Mouse (Mus musculus) liver, embryonic 11.5 days (tissue): ENCODE data around the gene Rsph14. TPM values are rescaled to one million over a fixed set of nuclear protein-coding genes. Genes with fewer than 3 reads are reported as not detected.

ENCODE experiments used
- ATAC-seq: fragments of 200-750 bp; cut with Nextera tagmentation; replicated peaks from 2 replicates; pipeline ENCODE4 v1.8.0; 2017; ENCODE audit warnings: moderate number of reproducible peaks, mild to moderate bottlenecking, moderate TSS enrichment, moderate library complexity; ENCODE audit not compliant: low FRiP score
- DNase-seq: peaks from one replicate; pipeline ENCODE4 v3.0.0-alpha.2; 2017; ENCODE audit warnings: low spot score
- H3K27ac ChIP-seq: fragments of 300-500 bp; sonication (generic); 2 replicates; pipeline ENCODE4 v1.5.1; 2014; ENCODE audit warnings: mild to moderate bottlenecking, low read depth, low read length, control low read depth
- H3K27me3 ChIP-seq: fragments of 300-500 bp; sonication (generic); replicated peaks from 2 replicates; pipeline ENCODE4 v1.6.1; 2014; ENCODE audit warnings: low read length, mixed read lengths; ENCODE audit not compliant: control insufficient read depth, insufficient read depth
- H3K36me3 ChIP-seq: fragments of 300-500 bp; sonication (generic); 2 replicates; pipeline ENCODE4 v1.6.1; 2014; ENCODE audit warnings: mild to moderate bottlenecking, low read length, moderate library complexity, mixed read lengths; ENCODE audit not compliant: control insufficient read depth, insufficient read depth
- H3K4me1 ChIP-seq: fragments of 300-500 bp; sonication (generic); replicated peaks from 2 replicates; pipeline ENCODE4 v1.6.1; 2014; ENCODE audit warnings: low read length, mixed read lengths; ENCODE audit not compliant: control insufficient read depth, insufficient read depth
- H3K4me2 ChIP-seq: fragments of 300-500 bp; sonication (generic); 2 replicates; pipeline ENCODE4 v1.6.1; 2014; ENCODE audit warnings: mild to moderate bottlenecking, control low read depth, moderate library complexity
- H3K4me3 ChIP-seq: fragments of 300-500 bp; sonication (generic); 2 replicates; pipeline ENCODE4 v1.5.1; 2014; ENCODE audit warnings: low read depth, low read length, control low read depth
- H3K9ac ChIP-seq: fragments of 300-500 bp; sonication (generic); 2 replicates; pipeline ENCODE4 v1.6.1; 2014; ENCODE audit warnings: low read depth, low read length, control low read depth
- H3K9me3 ChIP-seq: fragments of 300-500 bp; sonication (generic); 2 replicates; pipeline ENCODE4 v1.6.1; 2016; ENCODE audit warnings: low read length, inconsistent platforms, mixed read lengths; ENCODE audit not compliant: control insufficient read depth
- WGBS: fragments of 180-500 bp; shearing (Covaris S2); extraction: QIAGEN DNeasy Blood & Tissue Kit; methylation state at CpG from one replicate; pipeline ENCODE4 v1.1.7; 2014; 5-methylcytosine and 5-hydroxymethylcytosine counted together
- polyA plus RNA-seq: library from polyadenylated mRNA; unstranded; fragments of >200 nt; fragmentation: Nextera tagmentation; extraction: Ambion mirVana; gene quantifications from 2 replicates; pipeline ENCODE4 v1.2.1, GENCODE M21; 2014

The Rsph14 gene
- polyA plus RNA-seq, 1 experiment from 2014 or later, result not detected

DNA sequence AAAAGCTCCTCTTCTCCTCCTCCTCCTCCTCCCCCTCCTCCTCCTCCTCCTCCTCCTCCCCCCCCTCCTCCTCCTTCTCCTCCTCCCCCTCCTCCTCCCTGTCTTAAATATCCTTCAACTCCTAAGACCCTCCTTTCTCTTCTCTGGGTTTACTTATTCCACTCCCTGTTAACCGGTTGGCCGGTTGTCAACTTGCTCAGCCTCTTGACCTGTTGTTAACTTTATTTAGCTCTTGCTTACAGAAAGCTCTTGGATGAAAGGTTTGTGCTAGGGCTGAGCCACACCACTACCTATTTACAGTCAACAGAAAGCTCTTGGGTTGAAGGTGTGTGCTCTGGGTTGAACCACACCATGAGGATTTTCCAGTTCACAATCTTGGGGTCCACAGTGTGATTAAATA is 12.1 kb downstream of the Rsph14 start:
- no peaks in the 10 kb centered on the region for H3K4me1 ChIP-seq
- ATAC-seq (no peak), DNase-seq (no peak)
- no peak overlapping the region for H3K27ac ChIP-seq
- H3K9me3 ChIP-seq, result no peaks in the 10 kb centered on the region
- no peaks in the 10 kb centered on the region for H3K36me3 ChIP-seq
- H3K9ac ChIP-seq, result no peak overlapping the region
- H3K4me3 ChIP-seq, result no peak overlapping the region
- no peaks in the 10 kb centered on the region for H3K27me3 ChIP-seq
- H3K4me2 ChIP-seq, result no peak overlapping the region
- 72% methylated on average over 2 of the region's 2 CpGs for WGBS

DNA sequence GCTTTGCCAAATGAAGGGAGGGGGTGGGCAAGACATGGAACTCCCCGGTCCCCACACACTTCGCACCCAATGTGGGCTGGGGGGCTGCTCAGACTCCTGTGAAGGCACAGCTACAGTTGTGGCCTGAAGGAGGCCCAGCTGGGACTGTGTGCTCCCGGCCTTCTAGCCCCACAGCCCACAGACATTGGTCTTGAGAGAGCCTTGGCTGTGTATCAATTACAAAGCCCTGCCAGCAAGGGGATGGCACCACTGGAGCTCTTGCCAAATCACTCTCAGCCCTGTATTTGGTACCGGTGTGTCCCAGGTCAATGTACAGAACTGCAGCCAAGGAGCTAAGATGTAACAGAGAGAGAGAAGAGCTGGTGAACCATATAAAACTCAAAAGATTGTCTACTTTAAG is 15.9 kb downstream of the Rsph14 start:
- Histone ChIP-seq H3K4me1 (no peaks in the 10 kb centered on the region), H3K9me3 (no peaks in the 10 kb centered on the region), H3K4me2 (no peak overlapping the region), H3K27me3 (no peaks in the 10 kb centered on the region), H3K9ac (no peak overlapping the region), H3K4me3 (no peak overlapping the region), H3K36me3 (no peaks in the 10 kb centered on the region), H3K27ac (no peak overlapping the region)
- ATAC-seq (no peak), DNase-seq (no peak)
- 86% methylated on average over 4 of the region's 4 CpGs for WGBS

DNA sequence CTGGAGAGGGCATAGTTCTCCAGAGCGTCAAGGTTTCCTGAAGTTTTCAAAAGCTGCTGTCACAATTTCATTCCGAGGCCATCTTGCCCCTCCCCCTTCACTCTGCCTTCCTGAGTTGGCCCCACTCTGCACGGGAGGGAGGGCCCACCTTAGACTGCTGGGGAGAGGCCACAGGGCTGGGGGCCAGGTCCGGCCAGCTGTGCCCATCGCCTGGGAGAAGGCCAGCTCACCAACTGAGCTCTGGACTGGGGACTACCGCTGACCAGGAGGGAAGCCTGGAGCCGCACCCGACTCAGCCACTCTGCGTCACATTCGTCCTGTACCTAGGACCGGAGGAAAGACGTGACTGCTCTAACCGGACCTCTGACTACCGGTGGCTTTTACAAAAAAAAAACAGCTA is 16.9 kb downstream of the Rsph14 start:
- 70% methylated on average over 14 of the region's 14 CpGs for WGBS
- Histone ChIP-seq H3K4me2 (no peak overlapping the region), H3K27me3 (no peaks in the 10 kb centered on the region), H3K4me3 (no peak overlapping the region), H3K36me3 (no peaks in the 10 kb centered on the region), H3K4me1 (no peaks in the 10 kb centered on the region), H3K9me3 (no peaks in the 10 kb centered on the region), H3K9ac (no peak overlapping the region), H3K27ac (no peak overlapping the region)
- DNase-seq (no peak), ATAC-seq (no peak)

DNA sequence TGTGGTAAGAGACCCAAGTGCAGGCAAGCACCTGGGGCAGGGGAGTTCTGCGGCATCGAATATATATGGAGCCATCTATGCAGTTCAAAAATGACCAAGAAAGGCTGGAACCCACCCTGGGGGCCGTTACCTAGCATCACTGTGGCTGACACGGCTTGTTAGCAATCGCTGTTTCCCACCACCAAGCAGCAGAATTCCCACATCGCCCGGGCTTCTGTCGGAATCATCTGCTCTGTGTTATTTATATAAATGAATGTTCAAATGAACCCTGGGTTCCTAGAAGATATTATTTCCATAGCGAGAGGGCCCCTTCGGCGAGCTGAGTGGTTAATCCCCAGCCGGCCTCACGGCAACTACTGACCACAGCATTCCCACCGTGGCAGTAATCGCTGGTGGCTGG is 21.7 kb downstream of the Rsph14 start:
- H3K36me3 ChIP-seq, result no peaks in the 10 kb centered on the region
- 87% methylated on average over 15 of the region's 15 CpGs for WGBS
- H3K4me3 ChIP-seq, result no peak overlapping the region
- no peak for DNase-seq
- no peak overlapping the region for H3K9ac ChIP-seq
- ATAC-seq, result no peak
- H3K4me2 ChIP-seq, result no peak overlapping the region
- no peaks in the 10 kb centered on the region for H3K9me3 ChIP-seq
- no peaks in the 10 kb centered on the region for H3K4me1 ChIP-seq
- no peaks in the 10 kb centered on the region for H3K27me3 ChIP-seq
- H3K27ac ChIP-seq, result no peak overlapping the region

DNA sequence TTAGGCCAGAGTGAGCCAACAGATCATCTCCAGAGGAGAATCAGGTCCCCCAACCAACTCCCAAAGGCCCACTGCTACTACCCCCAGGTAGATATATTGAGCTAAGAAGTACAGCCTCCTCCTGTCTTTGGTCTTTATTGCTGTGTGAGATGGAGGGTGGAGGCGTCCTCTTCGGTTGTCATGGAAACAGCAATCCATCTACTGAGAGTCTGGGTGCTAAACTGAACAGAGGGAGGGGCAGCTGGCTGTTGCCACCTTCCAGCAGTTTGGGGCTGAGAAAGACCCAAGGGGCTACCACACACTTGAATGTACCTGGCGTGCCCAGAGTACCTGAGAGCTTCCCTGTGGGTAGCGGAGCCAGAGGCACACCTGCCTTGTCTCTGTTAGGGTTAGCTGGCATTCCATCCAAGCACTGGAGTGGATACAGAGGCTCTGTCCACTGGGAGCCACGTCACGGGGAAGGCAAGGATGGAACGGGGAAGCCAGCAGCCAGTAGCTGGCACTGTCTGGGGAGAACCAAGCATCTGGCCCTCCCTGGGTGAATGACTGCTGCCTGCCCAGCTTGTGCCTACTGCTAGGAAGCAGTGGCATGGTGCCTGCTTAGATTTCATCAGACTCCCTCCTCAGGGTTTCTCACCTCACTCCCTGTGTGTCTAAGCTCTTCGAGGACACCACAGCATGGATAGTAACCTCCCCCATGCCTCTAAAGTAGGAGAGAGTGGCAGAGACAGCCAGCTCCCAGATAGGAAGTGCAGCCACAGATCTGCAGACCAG is 25.3 kb downstream of the Rsph14 start:
- Histone ChIP-seq H3K9me3 (no peaks in the 10 kb centered on the region), H3K4me3 (no peak overlapping the region), H3K27ac (no peak overlapping the region), H3K36me3 (no peaks in the 10 kb centered on the region), H3K9ac (no peak overlapping the region), H3K27me3 (no peaks in the 10 kb centered on the region), H3K4me1 (peaks cover 17% of the 10 kb centered on the region), H3K4me2 (no peak overlapping the region)
- 71% methylated on average over 8 of the region's 8 CpGs for WGBS
- DNase-seq (no peak), ATAC-seq (no peak)

DNA sequence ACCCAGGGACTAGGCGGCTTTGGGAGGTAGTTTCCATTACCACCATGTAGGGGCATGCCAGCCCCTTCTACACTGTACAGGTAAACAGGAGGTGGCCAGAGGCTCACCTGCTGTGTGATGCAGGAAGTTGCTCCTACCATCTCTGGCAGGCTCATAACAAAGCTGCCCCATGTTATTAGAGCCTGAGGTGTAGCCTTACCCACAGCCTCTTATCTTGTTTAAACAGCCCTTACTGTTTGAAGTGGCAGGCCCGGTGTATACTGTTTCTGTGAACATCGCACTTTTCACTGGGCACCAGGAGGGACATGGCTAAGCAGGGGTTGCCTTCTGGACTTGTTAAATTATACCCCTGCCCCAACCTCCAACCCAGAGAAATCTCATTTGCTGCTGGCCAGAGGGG is 28.3 kb downstream of the Rsph14 start:
- peaks cover 17% of the 10 kb centered on the region for H3K4me1 ChIP-seq
- H3K27ac ChIP-seq, result no peak overlapping the region
- ATAC-seq (peak; percentile 71), DNase-seq (no peak)
- H3K9me3 ChIP-seq, result no peaks in the 10 kb centered on the region
- WGBS, result 32% methylated on average over 3 of the region's 3 CpGs
- H3K9ac ChIP-seq, result peak overlapping the region; percentile 40; the same call in 1 of the 2 replicates
- no peaks in the 10 kb centered on the region for H3K27me3 ChIP-seq
- no peak overlapping the region for H3K4me3 ChIP-seq
- no peaks in the 10 kb centered on the region for H3K36me3 ChIP-seq
- H3K4me2 ChIP-seq, result no peak overlapping the region

DNA sequence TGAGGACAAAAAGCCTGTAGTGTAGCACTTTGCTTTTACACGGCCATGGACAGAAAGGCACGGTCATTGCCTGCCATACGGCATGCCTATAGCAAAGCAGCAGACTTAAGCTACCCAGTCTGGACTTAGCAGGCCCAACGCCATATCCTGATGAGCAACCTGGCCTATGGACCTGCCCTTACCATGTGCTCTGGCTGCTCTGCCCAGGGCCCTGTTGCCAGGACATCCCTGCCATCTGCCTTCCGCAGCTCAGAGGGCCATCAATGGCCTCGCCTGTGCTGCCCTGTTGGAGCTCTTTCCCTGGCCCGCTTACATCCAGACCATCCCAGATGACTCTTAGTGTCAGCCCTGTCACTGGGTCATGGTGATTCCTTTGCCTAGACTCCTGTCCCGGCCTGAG is 31.0 kb downstream of the Rsph14 start:
- no peak for DNase-seq
- H3K4me1 ChIP-seq, result peaks cover 17% of the 10 kb centered on the region
- H3K27ac ChIP-seq, result no peak overlapping the region
- H3K27me3 ChIP-seq, result no peaks in the 10 kb centered on the region
- WGBS, result 89% methylated on average over 8 of the region's 8 CpGs
- no peak overlapping the region for H3K9ac ChIP-seq
- ATAC-seq, result no peak
- H3K4me2 ChIP-seq, result no peak overlapping the region
- H3K4me3 ChIP-seq, result no peak overlapping the region
- no peaks in the 10 kb centered on the region for H3K9me3 ChIP-seq
- no peaks in the 10 kb centered on the region for H3K36me3 ChIP-seq

DNA sequence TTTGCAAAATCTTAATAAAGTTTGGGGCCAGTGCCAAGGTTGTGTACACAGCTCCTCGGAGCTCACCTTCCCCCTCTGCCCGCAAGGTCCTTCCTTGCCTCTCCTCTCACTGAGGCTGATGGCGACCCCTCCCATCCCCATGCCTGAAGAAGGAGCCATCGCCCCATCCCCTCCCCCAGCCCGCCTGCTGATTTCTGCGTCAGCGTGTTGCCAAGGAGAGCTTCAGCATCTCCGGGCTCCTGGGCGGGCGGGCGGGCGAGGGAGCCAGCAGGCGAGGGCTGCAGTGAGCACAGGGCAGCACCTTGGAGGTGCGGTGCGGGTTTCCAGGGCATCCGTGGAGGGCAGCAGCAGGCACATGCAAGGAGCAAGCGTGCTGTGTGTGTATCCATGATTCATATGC is 37.0 kb downstream of the Rsph14 start:
- DNase-seq (no peak), ATAC-seq (no peak)
- Histone ChIP-seq H3K9ac (no peak overlapping the region), H3K4me2 (peak overlapping the region; percentile 37), H3K4me3 (0 out of 2 replicates have a peak overlapping the region, but pooled peaks have one; percentile 9), H3K9me3 (no peaks in the 10 kb centered on the region), H3K27ac (no peak overlapping the region), H3K27me3 (peaks cover 7% of the 10 kb centered on the region), H3K4me1 (no peaks in the 10 kb centered on the region; the same call in 1 of the 2 replicates), H3K36me3 (no peaks in the 10 kb centered on the region)
- 23% methylated on average over 17 of the region's 17 CpGs for WGBS

DNA sequence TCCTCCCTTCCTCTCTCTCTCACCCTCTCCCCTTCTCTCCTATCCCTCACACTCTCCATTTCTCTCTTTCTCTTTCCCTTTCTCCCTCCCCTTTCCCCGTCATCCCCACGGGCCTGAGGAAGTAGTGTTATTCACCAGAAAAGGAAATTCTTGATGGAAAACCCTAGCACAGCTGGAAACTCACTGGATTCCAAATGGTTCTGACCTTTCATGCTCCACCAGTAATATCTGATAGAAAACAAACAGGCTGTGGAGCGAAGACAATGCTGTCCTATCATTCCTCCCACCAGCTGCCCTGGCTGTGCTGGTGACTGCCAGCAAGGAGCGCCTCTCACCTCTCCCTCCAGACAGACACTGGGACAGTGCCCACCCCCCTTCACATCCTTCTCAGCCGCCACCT is 37.5 kb downstream of the Rsph14 start:
- H3K36me3 ChIP-seq, result no peaks in the 10 kb centered on the region
- ATAC-seq (no peak), DNase-seq (no peak)
- H3K9ac ChIP-seq, result no peak overlapping the region
- no peak overlapping the region for H3K4me2 ChIP-seq
- WGBS, result 19% methylated on average over 5 of the region's 5 CpGs
- no peaks in the 10 kb centered on the region for H3K9me3 ChIP-seq
- peaks cover 7% of the 10 kb centered on the region for H3K27me3 ChIP-seq
- H3K4me3 ChIP-seq, result no peak overlapping the region
- H3K27ac ChIP-seq, result no peak overlapping the region
- no peaks in the 10 kb centered on the region; the same call in 1 of the 2 replicates for H3K4me1 ChIP-seq
